Mouse (Mus musculus) liver, postnatal 0 days (tissue): ENCODE results near the gene Dzip1l.
A peak's percentile ranks its signal among the peaks of the same experiment; 100 is the strongest.

Experiments used
- CTCF ChIP-seq: sonication (generic); IDR thresholded peaks from 2 replicates; pipeline ENCODE4 v1.5.1; 2016; ENCODE audit warnings: antibody characterized with exemption, low read depth
- EP300 ChIP-seq: IDR thresholded peaks from 2 replicates; pipeline ENCODE4 v1.6.1; 2016; ENCODE audit warnings: antibody characterized with exemption, low read depth, mild to moderate bottlenecking

DNA sequence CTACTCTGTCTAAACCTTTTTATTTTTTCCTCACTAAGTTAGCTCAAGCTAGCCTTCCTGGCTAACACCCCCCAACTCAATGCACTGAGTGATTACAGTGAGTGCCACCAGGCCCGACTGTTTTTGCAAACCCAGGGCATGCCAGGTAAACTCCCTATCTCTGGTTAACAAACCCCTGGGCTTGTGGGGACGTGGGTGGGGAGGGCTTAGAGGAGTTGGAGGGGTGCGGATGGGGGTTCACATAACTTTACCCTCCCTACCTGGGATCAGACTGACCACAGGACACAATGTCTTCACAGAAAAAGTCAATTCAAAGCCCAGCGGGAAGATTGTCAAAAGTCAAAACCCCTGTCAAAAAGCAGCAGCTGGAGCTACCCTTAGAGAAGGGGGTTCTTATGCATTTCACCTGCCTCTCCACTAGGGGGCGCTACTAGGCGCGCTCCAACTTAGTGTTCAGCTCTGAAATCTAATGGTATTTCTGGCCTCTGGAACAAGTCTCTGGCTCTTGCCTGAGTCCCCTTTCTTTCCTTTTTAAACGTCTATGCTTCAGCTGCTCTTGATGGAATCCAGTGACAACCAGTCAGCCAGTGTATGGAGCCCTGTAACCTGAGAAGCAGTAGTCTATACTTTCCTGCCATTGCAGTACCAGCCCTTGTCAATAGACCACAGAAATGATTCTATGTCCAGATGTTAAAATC, 41.6 kb upstream of the Dzip1l start:
- TF ChIP-seq CTCF, result peak; percentile 91
- TF ChIP-seq EP300, result no peak
